Mouse (Mus musculus) ovary, adult 10 weeks (tissue): ENCODE data around the gene Prl3d1. TPM values are rescaled to one million over a fixed set of nuclear protein-coding genes. Genes with fewer than 3 reads are reported as not detected.

ENCODE experiments used
- polyA plus RNA-seq: library from polyadenylated mRNA; stranded (reverse); fragments of 350-450 nt; fragmentation: Illumina TruSeq; extraction: RNeasy Lipid Tissue Mini Kit (QIAGEN cat#74804); gene quantifications from one replicate; pipeline ENCODE4 v1.2.3, GENCODE M21; 2014

Prl3d1 gene
- polyA plus RNA-seq, result not detected

GRCm38 (mm10) chr13:27093890-27094289 lies at the start of gene Prl3d1:
Gene Prl3d1, plus strand, starts transcription at chr13:27094190.

GRCm38 (mm10) chr13:27057270-27057669 lies 36.7 kb upstream of the Prl3d1 start, which contains the start of gene Prl:
Gene Prl, plus strand, starts transcription at chr13:27057570.

GRCm38 (mm10) chr13:27121398-27121797 lies 27.4 kb downstream of the Prl3d1 start, which contains the start of gene Prl3d2:
Gene Prl3d2, plus strand, starts transcription at chr13:27121698.

Other genes starting within 250 kb of the Prl3d1 start
- gene Prl, start 36.6 kb upstream of the Prl3d1 start, polyA plus RNA-seq, result not detected
- not detected for gene Prl3d2, start 27.5 kb downstream of the Prl3d1 start, polyA plus RNA-seq
- gene Prl3d3, start 62.6 kb downstream of the Prl3d1 start, polyA plus RNA-seq, result not detected
- gene Prl3c1, start 102.5 kb downstream of the Prl3d1 start, polyA plus RNA-seq, result not detected
- not detected for gene Prl3b1, start 147.7 kb downstream of the Prl3d1 start, polyA plus RNA-seq
- gene Prl3a1, start 165.2 kb downstream of the Prl3d1 start, polyA plus RNA-seq, result not detected
- not detected for gene Prl6a1, start 218.4 kb downstream of the Prl3d1 start, polyA plus RNA-seq